Mouse (Mus musculus) embryonic facial prominence, embryonic 14.5 days (tissue): Measurements from ENCODE around the gene Cdh24. TPM values are rescaled to one million over a fixed set of nuclear protein-coding genes. Genes with fewer than 3 reads are reported as not detected.

Source experiments
- ATAC-seq: fragments of 200-750 bp; cut with Nextera tagmentation; 2 replicates; pipeline ENCODE4 v1.8.0; 2017; ENCODE audit warnings: low read depth, moderate number of reproducible peaks, moderate TSS enrichment
- DNase-seq: peaks from one replicate; pipeline ENCODE4 v3.0.0-alpha.2; 2015; ENCODE audit warnings: low spot score
- H3K27ac ChIP-seq: fragments of 300-500 bp; sonication (generic); replicated peaks from 2 replicates; pipeline ENCODE4 v1.5.1; 2014; ENCODE audit warnings: low read depth, mild to moderate bottlenecking, low read length, moderate library complexity
- H3K27me3 ChIP-seq: fragments of 300-500 bp; sonication (generic); replicated peaks from 2 replicates; pipeline ENCODE4 v1.6.1; 2014; ENCODE audit warnings: low read length; ENCODE audit not compliant: control insufficient read depth, insufficient read depth
- H3K36me3 ChIP-seq: fragments of 300-500 bp; sonication (generic); 2 replicates; pipeline ENCODE4 v1.6.1; 2014; ENCODE audit warnings: low read length, mixed read lengths; ENCODE audit not compliant: control insufficient read depth, insufficient read depth
- H3K4me1 ChIP-seq: fragments of 300-500 bp; sonication (generic); 2 replicates; pipeline ENCODE4 v1.6.1; 2014; ENCODE audit warnings: antibody characterized with exemption, low read length; ENCODE audit not compliant: control insufficient read depth, insufficient read depth
- H3K4me2 ChIP-seq: fragments of 300-500 bp; sonication (generic); 2 replicates; pipeline ENCODE4 v1.6.1; 2014; ENCODE audit warnings: low read depth, mild to moderate bottlenecking, low read length, moderate library complexity, mixed read lengths
- H3K4me3 ChIP-seq: fragments of 300-500 bp; sonication (generic); 2 replicates; pipeline ENCODE4 v1.5.1; 2014; ENCODE audit warnings: low read depth, mild to moderate bottlenecking, low read length
- H3K9ac ChIP-seq: fragments of 300-500 bp; sonication (generic); 2 replicates; pipeline ENCODE4 v1.6.1; 2014; ENCODE audit warnings: low read depth, mild to moderate bottlenecking, low read length, moderate library complexity, mixed read lengths
- H3K9me3 ChIP-seq: fragments of 300-500 bp; sonication (generic); 2 replicates; pipeline ENCODE4 v1.6.1; 2016; ENCODE audit warnings: low read length; ENCODE audit not compliant: control insufficient read depth
- WGBS: fragments of 180-500 bp; shearing (Covaris S2); extraction: QIAGEN DNeasy Blood & Tissue Kit; methylation state at CpG from one replicate; pipeline ENCODE4 v1.1.7; 2014; 5-methylcytosine and 5-hydroxymethylcytosine counted together
- polyA plus RNA-seq: library from polyadenylated mRNA; unstranded; fragments of >200 nt; fragmentation: Nextera tagmentation; extraction: Ambion mirVana; gene quantifications from 2 replicates; pipeline ENCODE4 v1.2.1, GENCODE M21; 2014

Cdh24 gene
- polyA plus RNA-seq, 1 experiment from 2014 or later = 3.9 TPM

- Histone ChIP-seq H3K4me1 (peaks cover 10% of the 10 kb centered on the region; the same call in 1 of the 2 replicates), H3K4me3 (no peak overlapping the region), H3K36me3 (peaks cover 87% of the 10 kb centered on the region), H3K4me2 (no peak overlapping the region), H3K9me3 (no peaks in the 10 kb centered on the region), H3K27ac (no peak overlapping the region), H3K27me3 (no peaks in the 10 kb centered on the region), H3K9ac (no peak overlapping the region)
- no peak for ATAC-seq
- 88% methylated on average over 4 of the region's 4 CpGs for WGBS
- DNase-seq = no peak
These were observed 6.7 kb upstream of the Cdh24 start for GRCm38 (mm10) chr14:54647900-54648299.

GRCm38 (mm10) chr14:54646898-54647636 lies 5.9 kb upstream of the Cdh24 start:
- Histone ChIP-seq H3K9me3 (no peaks in the 10 kb centered on the region), H3K4me1 (peaks cover 2% of the 10 kb centered on the region; the same call in 1 of the 2 replicates), H3K4me2 (no peak overlapping the region), H3K4me3 (no peak overlapping the region), H3K27me3 (no peaks in the 10 kb centered on the region), H3K27ac (no peak overlapping the region), H3K36me3 (peaks cover 95% of the 10 kb centered on the region), H3K9ac (no peak overlapping the region)
- 88% methylated on average over 8 of the region's 8 CpGs for WGBS
- ATAC-seq = no peak
- no peak for DNase-seq

GRCm38 (mm10) chr14:54646455-54646854 lies 5.3 kb upstream of the Cdh24 start:
- no peak overlapping the region for H3K4me3 ChIP-seq
- no peaks in the 10 kb centered on the region for H3K27me3 ChIP-seq
- DNase-seq (no peak), ATAC-seq (no peak)
- no peak overlapping the region for H3K27ac ChIP-seq
- no peaks in the 10 kb centered on the region for H3K9me3 ChIP-seq
- H3K4me1 ChIP-seq = no peaks in the 10 kb centered on the region
- 91% methylated on average over 17 of the region's 17 CpGs for WGBS
- no peak overlapping the region for H3K4me2 ChIP-seq
- H3K9ac ChIP-seq = no peak overlapping the region
- peaks cover 94% of the 10 kb centered on the region for H3K36me3 ChIP-seq

GRCm38 (mm10) chr14:54644294-54644693 lies 3.1 kb upstream of the Cdh24 start:
- no peak for DNase-seq

GRCm38 (mm10) chr14:54643011-54643410 lies 1.8 kb upstream of the Cdh24 start:
- no peaks in the 10 kb centered on the region for H3K9me3 ChIP-seq
- H3K4me3 ChIP-seq = no peak overlapping the region
- WGBS = 83% methylated on average over 2 of the region's 2 CpGs
- 0 out of 2 replicates have a peak, but pooled peaks cover 10% of the 10 kb centered on the region for H3K4me1 ChIP-seq
- no peak for ATAC-seq
- no peaks in the 10 kb centered on the region for H3K27me3 ChIP-seq
- H3K9ac ChIP-seq = no peak overlapping the region
- no peak overlapping the region for H3K4me2 ChIP-seq
- DNase-seq = no peak
- H3K27ac ChIP-seq = no peak overlapping the region
- peaks cover 62% of the 10 kb centered on the region for H3K36me3 ChIP-seq

More at GRCm38 (mm10) chr14:54644294-54644693, 3.1 kb upstream of the Cdh24 start:
- no peaks in the 10 kb centered on the region for H3K9me3 ChIP-seq
- WGBS = 84% methylated on average over 9 of the region's 9 CpGs
- peaks cover 74% of the 10 kb centered on the region for H3K36me3 ChIP-seq
- H3K9ac ChIP-seq = no peak overlapping the region
- H3K27me3 ChIP-seq = no peaks in the 10 kb centered on the region
- H3K4me2 ChIP-seq = no peak overlapping the region
- no peak overlapping the region for H3K4me3 ChIP-seq
- ATAC-seq = no peak
- H3K4me1 ChIP-seq = 0 out of 2 replicates have a peak, but pooled peaks cover 10% of the 10 kb centered on the region
- no peak overlapping the region for H3K27ac ChIP-seq

- H3K27ac ChIP-seq = no peak overlapping the region
- H3K27me3 ChIP-seq = no peaks in the 10 kb centered on the region
- 80% methylated on average over 25 of the region's 25 CpGs for WGBS
- no peak for ATAC-seq
- no peaks in the 10 kb centered on the region for H3K9me3 ChIP-seq
- no peak overlapping the region for H3K4me3 ChIP-seq
- DNase-seq = no peak
- H3K4me2 ChIP-seq = no peak overlapping the region
- H3K4me1 ChIP-seq = 0 out of 2 replicates have a peak, but pooled peaks cover 10% of the 10 kb centered on the region
- H3K9ac ChIP-seq = no peak overlapping the region
- H3K36me3 ChIP-seq = peaks cover 60% of the 10 kb centered on the region
These were observed 1.2 kb upstream of the Cdh24 start for GRCm38 (mm10) chr14:54642224-54642944.

GRCm38 (mm10) chr14:54640946-54641304 lies 239 bp downstream of the Cdh24 start, which contains the start of gene Gm17606:
TSS of gene Gm17606 (plus strand) at chr14:54640952.
- H3K27me3 ChIP-seq = no peaks in the 10 kb centered on the region
- no peak for DNase-seq
- H3K9me3 ChIP-seq = no peaks in the 10 kb centered on the region
- peak within 1 kb of the TSS; percentile 97 for H3K4me2 ChIP-seq
- H3K27ac ChIP-seq = peak within 1 kb of the TSS; percentile 78
- peak within 1 kb of the TSS; percentile 82 for H3K9ac ChIP-seq
- WGBS = 0% methylated on average over 5 of the region's 28 CpGs
- H3K36me3 ChIP-seq = peaks cover 60% of the 10 kb centered on the region
- ATAC-seq = peak; percentile 16; the same call in 1 of the 2 replicates
- H3K4me1 ChIP-seq = 0 out of 2 replicates have a peak, but pooled peaks cover 10% of the 10 kb centered on the region
- H3K4me3 ChIP-seq = peak within 1 kb of the TSS; percentile 80

- peak overlapping the region; percentile 82 for H3K9ac ChIP-seq
- H3K4me3 ChIP-seq = peak overlapping the region; percentile 80
- no peak overlapping the region for H3K27ac ChIP-seq
- WGBS = 20% methylated on average over 4 of the region's 4 CpGs
- H3K27me3 ChIP-seq = no peaks in the 10 kb centered on the region
- H3K9me3 ChIP-seq = no peaks in the 10 kb centered on the region
- DNase-seq (no peak), ATAC-seq (no peak)
- 0 out of 2 replicates have a peak, but pooled peaks cover 10% of the 10 kb centered on the region for H3K4me1 ChIP-seq
- H3K4me2 ChIP-seq = peak overlapping the region; percentile 97
- H3K36me3 ChIP-seq = peaks cover 57% of the 10 kb centered on the region
These were observed 1.0 kb downstream of the Cdh24 start for GRCm38 (mm10) chr14:54640121-54640520.
